Mouse (Mus musculus): ENCODE results near the gene Slc25a27.

DNA sequence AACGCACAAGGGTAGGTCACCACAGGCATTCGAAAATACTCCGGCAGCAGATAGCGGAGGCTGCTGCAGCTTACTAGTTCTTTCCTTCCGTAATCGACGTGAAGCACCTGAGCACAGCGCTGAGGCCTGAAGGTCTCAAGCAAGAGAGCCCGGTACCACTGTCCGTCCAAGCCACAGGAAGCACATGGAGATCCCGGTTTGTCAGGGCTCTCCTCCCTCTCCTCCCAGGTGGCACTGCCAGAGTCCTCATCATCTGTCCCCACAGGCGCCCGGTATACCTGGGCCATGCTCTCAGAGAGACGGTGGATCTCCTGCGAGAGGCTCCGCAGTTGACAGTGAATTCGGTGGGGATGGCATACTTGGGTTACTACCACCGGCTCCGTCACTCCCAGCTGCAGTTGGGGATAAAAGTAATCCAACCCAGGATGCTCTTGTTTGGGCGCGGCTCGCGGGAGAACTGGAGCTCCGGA is 38.0 kb downstream of the Slc25a27 start:
- TF ChIP-seq E2F4 (IDR thresholded peaks at IDR 0.05; ENCODE audit: borderline replicate concordance, low read depth, low read length) (no peak), TAL1 (IDR thresholded peaks at IDR 0.05; ENCODE audit: low read length) (no peak)
